Mouse (Mus musculus) left cerebral cortex, adult 8-10 months (tissue): ENCODE data around the gene Dtx3l. TPM values are rescaled to one million over a fixed set of nuclear protein-coding genes. Genes with fewer than 3 reads are reported as not detected.
"Not testable (repeated sequence)": the region's sequence is repeated elsewhere in the genome, so short reads cannot be mapped to it uniquely, and the experiment has no call there.

Experiments used
- DNase-seq, 2 experiments: peaks; one replicate each; pipeline ENCODE4 v3.0.0; 2022; ENCODE audit warnings: low spot score in 2 of 2
- total RNA-seq, 4 experiments: library from RNA; stranded (reverse); gene quantifications; 2 replicates each; pipeline ENCODE4 v1.2.4; 2022

The Dtx3l gene
- total RNA-seq, 4 experiments from 2014 or later = 4.7 to 5.7 (median 5.2) TPM

GRCm38 (mm10) chr16:35932179-35933055, 6.5 kb downstream of the Dtx3l start:
- no peak for DNase-seq

- DNase-seq = no peak
Observed at GRCm38 (mm10) chr16:35924341-35924740, 14.6 kb downstream of the Dtx3l start.

DNA sequence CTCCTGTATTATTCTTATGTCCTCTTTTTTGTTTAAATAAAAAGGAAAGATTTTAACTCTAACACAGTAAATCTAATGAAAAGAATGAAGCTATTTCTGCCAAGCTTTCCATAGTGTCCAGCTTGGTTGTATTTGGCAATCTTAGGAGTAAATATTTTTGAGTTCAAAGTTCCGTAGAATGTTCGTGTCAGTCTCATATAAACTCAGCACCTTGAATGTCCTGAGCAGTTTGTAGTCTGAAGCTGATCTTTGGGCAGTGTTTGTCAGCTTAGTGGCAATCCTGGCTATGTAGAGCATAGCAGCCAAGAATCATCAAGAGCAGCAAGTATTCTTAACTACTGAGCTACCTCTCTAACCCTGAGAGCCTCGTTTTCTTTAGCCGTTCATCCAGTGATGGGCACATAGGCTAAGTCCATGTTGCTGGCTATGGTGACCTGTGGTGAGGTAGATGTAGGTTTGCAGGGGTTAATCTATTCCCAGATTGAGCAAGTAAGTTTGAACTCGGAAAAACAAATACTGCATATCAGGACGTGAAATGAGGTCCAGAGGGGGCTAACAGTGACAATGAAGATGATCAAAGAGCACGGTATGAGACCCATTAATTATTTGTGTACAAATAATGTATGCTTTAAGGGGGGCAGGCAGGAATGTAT, 15.3 kb downstream of the Dtx3l start:
- DNase-seq = no peak

- DNase-seq = no peak
Observed at GRCm38 (mm10) chr16:35922301-35922895, 16.6 kb downstream of the Dtx3l start.

- no peak for DNase-seq
Observed at GRCm38 (mm10) chr16:35921676-35922235, 17.2 kb downstream of the Dtx3l start.

DNA sequence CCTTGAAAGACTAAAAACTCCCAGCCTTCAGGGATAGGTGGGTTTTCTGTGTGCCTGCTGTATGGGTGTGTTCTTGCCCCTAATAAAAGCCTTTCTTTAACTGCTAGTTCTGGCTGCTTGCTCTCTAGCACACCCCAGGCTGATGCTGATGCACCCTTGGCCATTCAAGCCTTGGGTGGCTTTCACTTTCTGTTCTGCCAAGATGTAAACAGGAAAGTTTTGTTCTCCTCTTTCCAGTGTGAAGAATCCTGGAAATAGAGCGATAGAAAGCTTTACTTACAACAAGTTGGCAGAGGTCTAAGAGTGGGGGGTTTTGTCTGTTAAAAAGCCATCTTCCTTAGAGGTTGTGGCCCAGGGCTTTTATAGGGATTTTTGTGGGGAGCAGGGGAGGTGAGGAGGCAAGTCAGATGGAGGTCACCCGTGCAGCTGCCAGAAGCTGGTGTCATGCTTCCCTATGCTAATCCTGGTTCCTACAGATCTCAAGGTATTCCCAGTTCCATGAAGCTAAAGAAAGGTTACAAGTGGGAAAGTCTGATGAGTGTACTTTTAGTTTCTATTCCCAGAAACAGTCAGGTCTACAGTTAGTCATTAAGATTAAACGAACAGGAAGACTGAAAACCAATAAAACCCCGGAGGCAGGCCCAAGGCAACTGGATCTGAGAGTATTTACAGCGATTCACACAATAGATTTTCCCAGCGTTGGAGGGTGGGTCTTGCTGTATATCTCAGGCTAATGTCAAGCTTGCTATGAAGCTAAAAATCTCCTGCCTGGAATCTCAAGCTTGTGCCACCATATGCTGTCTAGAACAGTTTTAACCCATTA, 20.0 kb downstream of the Dtx3l start:
- DNase-seq = no peak

- DNase-seq = no peak
Observed at GRCm38 (mm10) chr16:35914301-35914700, 24.6 kb downstream of the Dtx3l start.

DNA sequence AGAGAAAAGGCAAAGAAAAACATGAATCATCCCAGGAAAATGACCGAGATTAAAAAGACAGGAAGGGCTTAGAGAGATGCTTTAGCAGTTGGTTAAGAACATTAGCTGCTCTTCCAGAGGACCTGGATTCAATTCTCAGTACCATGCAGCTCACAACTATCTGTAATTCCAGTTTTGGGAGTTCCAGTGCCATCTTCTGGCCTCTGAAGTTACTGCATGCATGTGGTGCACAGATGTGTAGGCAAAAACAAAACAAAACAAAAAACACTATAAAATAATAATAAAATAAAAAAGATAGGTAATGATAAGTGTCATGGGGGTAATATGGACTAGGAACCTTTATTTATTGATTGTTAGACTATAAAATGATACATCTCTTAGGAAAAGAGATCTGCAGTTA, 25.4 kb downstream of the Dtx3l start:
- no peak for DNase-seq

DNA sequence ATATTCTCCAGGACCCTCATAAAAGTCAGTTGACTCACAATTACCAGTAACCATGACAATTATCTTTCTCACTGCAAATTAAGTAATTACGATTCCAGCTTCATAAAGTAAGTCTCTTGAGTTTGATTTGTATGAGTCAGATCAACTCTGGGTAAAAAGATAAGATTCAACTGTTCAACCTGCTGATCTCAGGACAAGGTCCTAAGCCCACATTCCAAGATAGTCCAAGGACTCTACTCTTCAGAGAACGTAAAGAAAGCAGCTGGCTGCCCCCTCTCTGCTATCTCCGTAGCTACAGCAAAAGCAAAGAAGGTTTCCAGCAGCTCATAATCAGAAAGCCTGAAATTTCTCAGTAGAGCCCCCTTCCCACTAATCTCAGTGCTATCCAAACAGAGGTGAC, 27.5 kb downstream of the Dtx3l start:
- no peak for DNase-seq

- DNase-seq = no peak
Observed at GRCm38 (mm10) chr16:35907432-35908201, 31.3 kb downstream of the Dtx3l start.

DNA sequence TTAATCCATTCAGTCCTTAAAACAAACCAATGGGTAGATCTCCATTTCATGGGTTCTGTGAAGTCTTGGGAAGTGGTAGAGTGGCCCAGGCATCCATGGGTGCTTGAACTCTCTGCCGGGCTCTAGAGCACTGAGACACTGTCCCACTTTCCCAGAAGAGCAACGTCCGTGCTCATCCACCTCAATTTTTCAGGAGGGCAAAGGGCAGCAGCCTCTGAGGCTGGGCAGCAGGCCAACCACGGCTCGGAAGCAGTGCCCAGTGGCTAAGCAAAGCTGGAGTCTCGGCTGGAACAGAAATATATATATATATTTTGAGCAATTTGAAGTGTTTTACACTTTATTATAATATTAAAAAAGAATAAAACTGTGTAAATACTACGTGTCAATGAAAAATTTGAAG, 32.1 kb downstream of the Dtx3l start:
- DNase-seq = no peak

GRCm38 (mm10) chr16:35905819-35906485, 33.0 kb downstream of the Dtx3l start:
- no peak for DNase-seq

DNA sequence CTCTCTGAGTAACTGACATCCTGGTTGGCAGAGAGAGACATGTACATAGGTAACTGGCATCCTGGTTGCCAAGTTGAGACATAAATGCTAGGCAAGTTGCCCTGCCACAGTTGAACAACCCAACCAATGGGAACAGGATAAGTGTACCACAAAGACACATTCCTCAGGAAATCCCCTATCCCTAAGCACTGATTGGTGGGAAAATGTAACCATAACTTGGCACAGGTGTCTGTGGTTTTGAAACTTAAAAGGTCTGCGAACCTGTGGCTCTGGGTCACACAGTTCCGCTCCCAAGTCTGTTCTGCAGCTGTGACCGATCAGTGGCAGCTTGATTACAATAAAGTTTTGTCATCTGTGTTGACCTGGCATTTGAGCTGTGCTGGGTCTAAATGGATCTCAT, 33.6 kb downstream of the Dtx3l start:
- no peak for DNase-seq

GRCm38 (mm10) chr16:35904121-35904736, 34.7 kb downstream of the Dtx3l start:
- DNase-seq = no peak

GRCm38 (mm10) chr16:35903014-35903640, 35.8 kb downstream of the Dtx3l start:
- DNase-seq = no peak

DNA sequence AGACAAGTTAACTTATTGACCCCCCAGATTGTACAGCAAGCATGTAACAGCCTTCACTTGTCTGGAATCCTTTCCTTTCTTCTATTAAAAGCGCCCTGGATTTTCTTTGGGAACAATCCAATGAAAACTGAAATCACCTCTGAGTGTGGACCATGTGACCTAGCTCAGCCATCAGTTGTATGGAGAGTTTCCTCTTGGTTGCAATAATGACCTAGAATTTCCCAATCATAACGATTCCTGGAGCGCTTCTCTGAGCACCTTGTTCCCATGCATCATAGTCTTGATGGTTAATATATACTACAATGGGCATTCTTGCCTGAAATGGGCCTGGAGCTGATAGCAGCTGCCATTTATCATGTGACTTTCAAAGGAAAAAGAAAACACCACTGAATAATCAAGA, 38.4 kb downstream of the Dtx3l start:
- no peak for DNase-seq

GRCm38 (mm10) chr16:35894997-35895396, 44.0 kb downstream of the Dtx3l start:
- DNase-seq = no peak

DNA sequence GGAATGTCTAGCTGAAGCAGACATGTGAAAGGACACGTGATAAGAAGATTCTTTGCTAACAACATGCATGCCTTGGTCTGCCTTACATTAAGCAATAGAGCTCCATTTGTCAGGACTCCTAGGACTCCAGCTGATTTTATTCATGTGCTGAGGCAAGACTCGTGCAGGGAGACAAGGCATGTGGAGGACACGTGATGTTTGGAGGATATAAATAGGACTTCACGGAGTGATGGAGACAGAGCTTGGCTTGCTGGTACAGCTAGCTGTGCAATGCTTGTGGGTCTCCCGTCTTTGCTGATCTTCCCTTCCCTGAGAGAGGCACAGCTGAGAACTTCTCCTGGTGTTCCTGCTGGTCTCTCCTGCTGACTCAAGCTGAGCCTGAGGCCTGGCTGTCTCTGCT, 47.3 kb downstream of the Dtx3l start:
- DNase-seq = not testable (repeated sequence)

DNA sequence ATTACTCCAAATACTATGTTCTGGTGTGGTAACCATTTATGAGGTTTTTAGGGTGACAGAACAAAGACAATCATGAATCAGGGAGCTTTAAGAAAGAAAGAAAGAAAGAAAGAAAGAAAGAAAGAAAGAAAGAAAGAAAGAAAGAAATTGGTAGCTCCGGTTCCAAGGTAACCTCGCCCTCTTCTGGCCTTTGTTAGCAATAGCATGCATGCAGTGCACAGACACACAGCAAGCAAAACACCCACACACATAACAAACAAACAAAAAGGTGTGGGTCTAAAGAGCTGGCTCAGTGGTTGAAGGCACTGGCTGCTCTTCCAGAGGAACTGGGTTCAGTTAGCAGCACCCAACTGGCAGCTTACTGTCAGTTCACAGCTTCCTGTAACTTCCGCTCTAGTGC, 48.3 kb downstream of the Dtx3l start:
- DNase-seq = no peak
